Mouse (Mus musculus): ENCODE results near the gene Mrps34. TPM values are rescaled to one million over a fixed set of nuclear protein-coding genes. Genes with fewer than 3 reads are reported as not detected.

Gene Mrps34
- total and polyA plus RNA-seq, 2 experiments from 2014 or later = 39.5 to 128 TPM

GRCm38 (mm10) chr17:24887291-24888080 lies 7.4 kb upstream of the Mrps34 start:
- H3K36me3 ChIP-seq (ENCODE audit: insufficient read depth) = peaks cover 46% of the 10 kb centered on the region
- DNase-seq (no peak), ATAC-seq (no peak)
- H3K9me3 ChIP-seq (ENCODE audit: low read length) = no peaks in the 10 kb centered on the region
- peak overlapping the region; percentile 84; the same call in 1 of the 2 replicates for H3K27ac ChIP-seq (ENCODE audit: low read depth, low read length)
- peak overlapping the region; percentile 86 for H3K4me3 ChIP-seq (ENCODE audit: low read depth, low read length)
- peak overlapping the region; percentile 77 for H3K9ac ChIP-seq
- peaks cover 9% of the 10 kb centered on the region for H3K4me1 ChIP-seq (ENCODE audit: insufficient read depth)
- TF ChIP-seq CTCF (IDR thresholded peaks at IDR 0.05; ENCODE audit: low read depth) = no peak
- 65% methylated on average over 18 of the region's 18 CpGs for WGBS
- H3K27me3 ChIP-seq (ENCODE audit: insufficient read depth, low read length) = no peaks in the 10 kb centered on the region
- H3K4me2 ChIP-seq (ENCODE audit: low read depth) = peak overlapping the region; percentile 92

DNA sequence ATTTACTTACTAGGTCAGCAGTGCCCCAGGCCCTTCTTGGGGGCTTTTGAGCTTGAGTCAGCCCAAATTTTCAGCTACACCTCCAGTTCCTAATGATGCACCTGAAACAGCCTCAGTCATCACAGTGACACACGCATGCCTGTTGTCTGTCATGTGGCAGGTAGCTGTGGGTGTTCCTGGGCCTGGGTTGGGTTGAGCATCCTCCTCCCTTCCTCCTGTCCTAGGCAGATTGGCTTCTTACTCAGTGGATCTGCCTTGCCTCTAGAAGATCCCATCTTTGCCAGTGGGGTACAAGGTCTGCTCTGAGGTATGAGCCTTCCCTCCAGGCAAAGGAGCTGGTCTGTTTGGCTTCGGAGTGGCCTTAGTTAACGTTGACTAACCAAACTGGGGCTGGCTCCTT lies 6.1 kb upstream of the Mrps34 start:
- H3K4me2 ChIP-seq (ENCODE audit: low read depth) = no peak overlapping the region
- no peaks in the 10 kb centered on the region for H3K9me3 ChIP-seq (ENCODE audit: low read length)
- H3K27me3 ChIP-seq (ENCODE audit: insufficient read depth, low read length) = no peaks in the 10 kb centered on the region
- H3K9ac ChIP-seq = no peak overlapping the region
- 93% methylated on average over 3 of the region's 3 CpGs for WGBS
- no peak for TF ChIP-seq CTCF (IDR thresholded peaks at IDR 0.05; ENCODE audit: low read depth)
- DNase-seq = no peak
- no peak overlapping the region for H3K4me3 ChIP-seq (ENCODE audit: low read depth, low read length)
- peaks cover 46% of the 10 kb centered on the region for H3K36me3 ChIP-seq (ENCODE audit: insufficient read depth)
- no peak for ATAC-seq
- H3K27ac ChIP-seq (ENCODE audit: low read depth, low read length) = no peak overlapping the region
- peaks cover 13% of the 10 kb centered on the region for H3K4me1 ChIP-seq (ENCODE audit: insufficient read depth)

GRCm38 (mm10) chr17:24890151-24891092 lies 4.5 kb upstream of the Mrps34 start:
- ATAC-seq = no peak
- Histone ChIP-seq H3K9me3 (ENCODE audit: low read length) (no peaks in the 10 kb centered on the region), H3K27me3 (ENCODE audit: insufficient read depth, low read length) (no peaks in the 10 kb centered on the region), H3K27ac (ENCODE audit: low read depth, low read length) (no peak overlapping the region), H3K36me3 (ENCODE audit: insufficient read depth) (peaks cover 43% of the 10 kb centered on the region), H3K4me3 (ENCODE audit: low read depth, low read length) (no peak overlapping the region), H3K9ac (no peak overlapping the region), H3K4me1 (ENCODE audit: insufficient read depth) (peaks cover 18% of the 10 kb centered on the region), H3K4me2 (ENCODE audit: low read depth) (no peak overlapping the region)
- WGBS = 86% methylated on average over 19 of the region's 19 CpGs
- TF ChIP-seq CTCF (IDR thresholded peaks at IDR 0.05; ENCODE audit: low read depth) = no peak
- no peak for DNase-seq

- ATAC-seq = no peak
- no peak overlapping the region for H3K4me2 ChIP-seq (ENCODE audit: low read depth)
- H3K4me3 ChIP-seq (ENCODE audit: low read depth, low read length) = no peak overlapping the region
- WGBS = 85% methylated on average over 12 of the region's 13 CpGs
- H3K9ac ChIP-seq = no peak overlapping the region
- peaks cover 43% of the 10 kb centered on the region for H3K36me3 ChIP-seq (ENCODE audit: insufficient read depth)
- H3K4me1 ChIP-seq (ENCODE audit: insufficient read depth) = peaks cover 23% of the 10 kb centered on the region
- no peak for TF ChIP-seq CTCF (IDR thresholded peaks at IDR 0.05; ENCODE audit: low read depth)
- H3K27me3 ChIP-seq (ENCODE audit: insufficient read depth, low read length) = no peaks in the 10 kb centered on the region
- no peak for DNase-seq
- no peaks in the 10 kb centered on the region for H3K9me3 ChIP-seq (ENCODE audit: low read length)
- no peak overlapping the region for H3K27ac ChIP-seq (ENCODE audit: low read depth, low read length)
Measured at GRCm38 (mm10) chr17:24891321-24891720, 3.6 kb upstream of the Mrps34 start.

GRCm38 (mm10) chr17:24892785-24893184 lies 2.1 kb upstream of the Mrps34 start:
- ATAC-seq (no peak), DNase-seq (no peak)
- Histone ChIP-seq H3K36me3 (ENCODE audit: insufficient read depth) (peaks cover 47% of the 10 kb centered on the region), H3K9ac (no peak overlapping the region), H3K4me2 (ENCODE audit: low read depth) (no peak overlapping the region), H3K27ac (ENCODE audit: low read depth, low read length) (no peak overlapping the region), H3K4me1 (ENCODE audit: insufficient read depth) (peaks cover 22% of the 10 kb centered on the region), H3K27me3 (ENCODE audit: insufficient read depth, low read length) (no peaks in the 10 kb centered on the region), H3K9me3 (ENCODE audit: low read length) (no peaks in the 10 kb centered on the region), H3K4me3 (ENCODE audit: low read depth, low read length) (no peak overlapping the region)
- no peak for TF ChIP-seq CTCF (IDR thresholded peaks at IDR 0.05; ENCODE audit: low read depth)
- 87% methylated on average over 12 of the region's 12 CpGs for WGBS

GRCm38 (mm10) chr17:24893276-24893675 lies 1.6 kb upstream of the Mrps34 start:
- DNase-seq (no peak), ATAC-seq (no peak)
- Histone ChIP-seq H3K4me3 (ENCODE audit: low read depth, low read length) (no peak overlapping the region), H3K4me2 (ENCODE audit: low read depth) (no peak overlapping the region), H3K36me3 (ENCODE audit: insufficient read depth) (peaks cover 52% of the 10 kb centered on the region), H3K27ac (ENCODE audit: low read depth, low read length) (no peak overlapping the region), H3K9me3 (ENCODE audit: low read length) (no peaks in the 10 kb centered on the region), H3K4me1 (ENCODE audit: insufficient read depth) (peaks cover 20% of the 10 kb centered on the region), H3K9ac (no peak overlapping the region), H3K27me3 (ENCODE audit: insufficient read depth, low read length) (no peaks in the 10 kb centered on the region)
- 91% methylated on average over 2 of the region's 2 CpGs for WGBS
- TF ChIP-seq CTCF (IDR thresholded peaks at IDR 0.05; ENCODE audit: low read depth) = no peak

Data from forebrain, postnatal 0 days (tissue).